Mouse (Mus musculus) MEL (cell line): ENCODE results near the gene Rfx7. TPM values are rescaled to one million over a fixed set of nuclear protein-coding genes. Genes with fewer than 3 reads are reported as not detected.

Experiments used
- DNase-seq: peaks from one replicate; pipeline ENCODE4 v3.0.0; 2011; ENCODE audit warnings: low read depth, low spot score
- H3K27ac ChIP-seq: 2 replicates; pipeline ENCODE4 v1.5.1; 2012; ENCODE audit warnings: low read depth, mild to moderate bottlenecking, control low read depth, low read length, moderate library complexity; ENCODE audit not compliant: control insufficient read depth
- H3K27me3 ChIP-seq, 2 experiments: fragments of 150-350 bp in 1 of 2; sonication (generic) in 1 of 2; 2 replicates each; pipeline ENCODE4 v1.6.1; 2012; ENCODE audit warnings: low read length in 2 of 2, mild to moderate bottlenecking in 2 of 2, improper control_type of control experiment in 1 of 2, moderate library complexity in 1 of 2; ENCODE audit not compliant: insufficient read depth in 2 of 2, control insufficient read depth in 1 of 2
- H3K36me3 ChIP-seq, 2 experiments: 2 replicates each; pipeline ENCODE4 v1.6.1; 2012 to 2014; ENCODE audit warnings: low read length in 2 of 2, improper control_type of control experiment in 1 of 2, inconsistent platforms in 1 of 2, mild to moderate bottlenecking in 1 of 2; ENCODE audit not compliant: insufficient read depth in 2 of 2, control insufficient read depth in 1 of 2
- H3K4me1 ChIP-seq, 2 experiments: fragments of 150-350 bp in 1 of 2; sonication (generic) in 1 of 2; 2 replicates each; pipeline ENCODE4 v1.6.1; 2012; ENCODE audit warnings: low read length in 2 of 2, improper control_type of control experiment in 1 of 2, mild to moderate bottlenecking in 1 of 2; ENCODE audit not compliant: insufficient read depth in 2 of 2, control insufficient read depth in 1 of 2
- H3K4me3 ChIP-seq, 2 experiments: fragments of 150-350 bp in 1 of 2; sonication (generic) in 1 of 2; 2 replicates each; pipeline ENCODE4 v1.5.1; 2012; ENCODE audit warnings: low read depth in 2 of 2, low read length in 2 of 2, mild to moderate bottlenecking in 2 of 2, moderate library complexity in 2 of 2, control low read depth in 1 of 2, improper control_type of control experiment in 1 of 2; ENCODE audit not compliant: control insufficient read depth in 1 of 2, insufficient read depth in 1 of 2
- H3K79me2 ChIP-seq: 2 replicates; pipeline ENCODE4 v1.6.1; 2012; ENCODE audit warnings: mild to moderate bottlenecking, low read length, moderate library complexity; ENCODE audit not compliant: control insufficient read depth, poor library complexity, insufficient read depth
- H3K9ac ChIP-seq: 2 replicates; pipeline ENCODE4 v1.6.1; 2012; ENCODE audit warnings: low read depth, mild to moderate bottlenecking, control low read depth, low read length, moderate library complexity; ENCODE audit not compliant: control insufficient read depth, poor library complexity, severe bottlenecking
- H3K9me3 ChIP-seq: fragments of 150-350 bp; sonication (generic); replicated peaks from 2 replicates; pipeline ENCODE4 v1.6.1; 2012; ENCODE audit warnings: mild to moderate bottlenecking, low read length, improper control_type of control experiment, moderate library complexity; ENCODE audit not compliant: insufficient read depth
- CHD1 ChIP-seq: IDR thresholded peaks from 2 replicates; pipeline ENCODE4 v1.6.1; 2012; ENCODE audit warnings: low read depth, mild to moderate bottlenecking, inconsistent platforms, low read length, improper control_type of control experiment
- CHD2 ChIP-seq: IDR thresholded peaks from 2 replicates; pipeline ENCODE4 v1.6.1; 2011; ENCODE audit warnings: low read length, improper control_type of control experiment
- E2F4 ChIP-seq: IDR thresholded peaks from 2 replicates; pipeline ENCODE4 v1.6.1; 2011; ENCODE audit warnings: low read depth, low read length, improper control_type of control experiment, borderline replicate concordance
- EP300 ChIP-seq, 2 experiments: IDR thresholded peaks; 2 replicates each; pipeline ENCODE4 v1.6.1; 2011; ENCODE audit warnings: improper control_type of control experiment in 2 of 2, low read length in 2 of 2, low read depth in 1 of 2, mild to moderate bottlenecking in 1 of 2
- ETS1 ChIP-seq: IDR thresholded peaks from 2 replicates; pipeline ENCODE4 v1.6.1; 2012; ENCODE audit warnings: low read depth, mild to moderate bottlenecking, inconsistent platforms, low read length, improper control_type of control experiment, moderate library complexity
- HCFC1 ChIP-seq: IDR thresholded peaks from 2 replicates; pipeline ENCODE4 v1.6.1; 2012; ENCODE audit warnings: low read depth, mild to moderate bottlenecking, inconsistent platforms, low read length, improper control_type of control experiment, moderate library complexity
- JUND ChIP-seq: IDR thresholded peaks from 2 replicates; pipeline ENCODE4 v1.6.1; 2011; ENCODE audit warnings: low read depth, mild to moderate bottlenecking, improper control_type of control experiment, low read length
- KAT2A ChIP-seq: conservative IDR thresholded peaks from 2 replicates; pipeline ENCODE4 v1.6.1; 2012; ENCODE audit warnings: low read depth, low read length, improper control_type of control experiment, inconsistent platforms
- MAFK ChIP-seq: IDR thresholded peaks from 2 replicates; pipeline ENCODE4 v1.6.1; 2011; ENCODE audit warnings: low read depth, mild to moderate bottlenecking, low read length, improper control_type of control experiment, borderline replicate concordance
- MAX ChIP-seq: IDR thresholded peaks from 2 replicates; pipeline ENCODE4 v1.6.1; 2011; ENCODE audit warnings: low read length, improper control_type of control experiment
- MYB ChIP-seq: IDR thresholded peaks from 2 replicates; pipeline ENCODE4 v1.6.1; 2011; ENCODE audit warnings: mild to moderate bottlenecking, low read depth, low read length, improper control_type of control experiment
- NELFE ChIP-seq: IDR thresholded peaks from 2 replicates; pipeline ENCODE4 v1.6.1; 2011; ENCODE audit warnings: low read depth, low read length, improper control_type of control experiment
- NRF1 ChIP-seq: IDR thresholded peaks from 2 replicates; pipeline ENCODE4 v1.6.1; 2014; ENCODE audit warnings: low read depth, mild to moderate bottlenecking, inconsistent platforms, low read length, improper control_type of control experiment, moderate library complexity; ENCODE audit not compliant: poor library complexity, insufficient read depth, severe bottlenecking
- POLR2A ChIP-seq, 2 experiments: IDR thresholded peaks; 2 replicates each; pipeline ENCODE4 v1.6.1; 2011 to 2012; ENCODE audit warnings: low read length in 2 of 2, mild to moderate bottlenecking in 2 of 2, control low read depth in 1 of 2, improper control_type of control experiment in 1 of 2, low read depth in 1 of 2, moderate library complexity in 1 of 2; ENCODE audit not compliant: control insufficient read depth in 1 of 2, insufficient read depth in 1 of 2, poor library complexity in 1 of 2
- POLR2AphosphoS2 ChIP-seq: IDR thresholded peaks from 2 replicates; pipeline ENCODE4 v1.6.1; 2011; ENCODE audit warnings: low read length, improper control_type of control experiment
- SIN3A ChIP-seq: IDR thresholded peaks from 2 replicates; pipeline ENCODE4 v1.6.1; 2012; ENCODE audit warnings: low read length, improper control_type of control experiment, inconsistent platforms
- TAL1 ChIP-seq: IDR thresholded peaks from 2 replicates; pipeline ENCODE4 v1.6.1; 2012; ENCODE audit warnings: mild to moderate bottlenecking, inconsistent platforms, low read length, moderate library complexity, mixed read lengths
- TBP ChIP-seq: IDR thresholded peaks from 2 replicates; pipeline ENCODE4 v1.8.0; 2011; ENCODE audit warnings: low read depth, low read length, improper control_type of control experiment
- TCF12 ChIP-seq: IDR thresholded peaks from 2 replicates; pipeline ENCODE4 v1.6.1; 2014; ENCODE audit warnings: low read depth, mild to moderate bottlenecking, inconsistent platforms, low read length, improper control_type of control experiment, moderate library complexity
- USF1 ChIP-seq: IDR thresholded peaks from 2 replicates; pipeline ENCODE4 v1.6.1; 2014; ENCODE audit warnings: low read depth, mild to moderate bottlenecking, inconsistent platforms, low read length, improper control_type of control experiment, moderate library complexity
- ZKSCAN1 ChIP-seq: IDR thresholded peaks from 2 replicates; pipeline ENCODE4 v1.6.1; 2012; ENCODE audit warnings: low read depth, mild to moderate bottlenecking, inconsistent platforms, low read length, improper control_type of control experiment, moderate library complexity
- ZMIZ1 ChIP-seq: IDR thresholded peaks from 2 replicates; pipeline ENCODE4 v1.6.1; 2012; ENCODE audit warnings: low read depth, mild to moderate bottlenecking, inconsistent platforms, low read length, improper control_type of control experiment, moderate library complexity
- ZNF384 ChIP-seq: IDR thresholded peaks from 2 replicates; pipeline ENCODE4 v1.6.1; 2012; ENCODE audit warnings: low read depth, mild to moderate bottlenecking, inconsistent platforms, low read length, improper control_type of control experiment
- polyA plus RNA-seq, 2 experiments: library from polyadenylated mRNA; stranded (reverse) in 1 of 2; unstranded in 1 of 2; fragments of >175 nt in 1 of 2; fragments of >200 nt in 1 of 2; gene quantifications; 2 replicates each; pipeline versions ENCODE4 v1.2.1 to v1.2.4; 2012; ENCODE audit warnings: low replicate concordance in 2 of 2, low read depth in 1 of 2; ENCODE audit not compliant: insufficient read length in 2 of 2, insufficient read depth in 1 of 2, missing spikeins in 1 of 2
- total RNA-seq: library from RNA; depleted of rRNA; stranded (reverse); fragments of 300-350 nt; gene quantifications from 2 replicates; pipeline ENCODE4 v1.2.3, GENCODE M21; 2012

The Rfx7 gene
- total and polyA plus RNA-seq, 3 experiments: 6.2 to 30.5 (median 19.9) TPM

DNA sequence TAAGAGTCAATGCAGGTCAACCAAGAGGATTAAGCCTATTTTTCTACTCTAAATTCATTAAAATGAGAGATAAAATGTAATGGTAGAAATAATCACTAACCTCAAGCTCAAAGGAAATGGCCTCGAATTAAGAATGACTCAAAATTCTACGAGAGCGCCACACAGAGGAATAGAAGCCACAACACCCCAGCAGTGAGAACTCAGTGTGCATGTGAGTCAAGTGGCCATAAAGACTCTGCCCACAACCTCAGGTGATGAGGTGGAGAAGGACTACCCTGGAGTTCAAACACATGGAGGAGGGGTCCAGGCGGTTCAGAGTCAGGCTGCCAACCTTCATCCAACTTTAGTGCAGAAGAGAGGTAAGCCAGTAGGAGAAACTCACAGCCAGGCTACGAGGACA, 42.9 kb upstream of the Rfx7 start:
- H3K27ac ChIP-seq: peak overlapping the region; percentile 58
- no peaks in the 10 kb centered on the region for H3K27me3 ChIP-seq
- H3K4me3 ChIP-seq: peak overlapping the region; percentile 2 to 24; a peak in 2 of 4 replicates
- H3K9me3 ChIP-seq: no peaks in the 10 kb centered on the region
- peak overlapping the region; percentile 13 for H3K9ac ChIP-seq
- peak; percentile 43 for DNase-seq
- peaks cover 11 to 26% of the 10 kb centered on the region in 2 experiments for H3K4me1 ChIP-seq
- H3K79me2 ChIP-seq: peaks cover 2% of the 10 kb centered on the region
- H3K36me3 ChIP-seq: peaks cover 0 to 33% of the 10 kb centered on the region in 2 experiments; a peak in 2 of 4 replicates
- TF ChIP-seq TBP (no peak), CHD1 (0 out of 2 replicates have a peak, but pooled peaks have one; percentile 67)

- peak; percentile 93 for DNase-seq
- Histone ChIP-seq H3K4me1 (peaks cover 11 to 26% of the 10 kb centered on the region in 2 experiments), H3K27me3 (no peaks in the 10 kb centered on the region), H3K79me2 (peaks cover 2% of the 10 kb centered on the region), H3K9ac (peak overlapping the region; percentile 78), H3K36me3 (peaks cover 0 to 38% of the 10 kb centered on the region in 2 experiments; a peak in 2 of 4 replicates), H3K27ac (peak overlapping the region; percentile 82), H3K4me3 (peak overlapping the region; percentile 49 to 78), H3K9me3 (no peaks in the 10 kb centered on the region)
- TF ChIP-seq MAX: peak; percentile 68
- TF ChIP-seq ETS1: no peak
- peak; percentile 58; the same call in 1 of the 2 replicates for TF ChIP-seq NELFE
- peak; percentile 85; the same call in 1 of the 2 replicates for TF ChIP-seq E2F4
- TF ChIP-seq CHD2: peak; percentile 88
- no peak for TF ChIP-seq JUND
- TF ChIP-seq TBP: peak; percentile 53; the same call in 1 of the 2 replicates
- TF ChIP-seq MAFK: no peak
- TF ChIP-seq KAT2A: no peak
- no peak for TF ChIP-seq ZKSCAN1
- peak; percentile 54; the same call in 1 of the 2 replicates for TF ChIP-seq POLR2AphosphoS2
- TF ChIP-seq EP300 (IDR thresholded peaks at IDR 0.05; ENCODE audit: low read depth in 1 of 2, low read length in 2 of 2): no peak
- TF ChIP-seq ZMIZ1: no peak
- TF ChIP-seq MYB: no peak
- no peak for TF ChIP-seq NRF1
- TF ChIP-seq HCFC1: peak; percentile 59; the same call in 1 of the 2 replicates
- TF ChIP-seq ZNF384: no peak
- peak; percentile 11; the same call in 1 of the 2 replicates for TF ChIP-seq SIN3A
- peak; percentile 38 to 74; a peak in 3 of 4 replicates for TF ChIP-seq POLR2A (IDR thresholded peaks at IDR 0.05; ENCODE audit: control insufficient read depth in 1 of 2, insufficient read depth in 1 of 2, low read depth in 1 of 2, low read length in 2 of 2, poor library complexity in 1 of 2)
- TF ChIP-seq TCF12: peak; percentile 35; the same call in 1 of the 2 replicates
- no peak for TF ChIP-seq TAL1
- TF ChIP-seq USF1: no peak
Observed at GRCm38 (mm10) chr9:72491559-72492193, 40.4 kb upstream of the Rfx7 start.
